Mouse (Mus musculus) adrenal gland, postnatal 4 days (tissue): Measurements from ENCODE around the gene Igsf6. TPM values are rescaled to one million over a fixed set of nuclear protein-coding genes. Genes with fewer than 3 reads are reported as not detected.

Experiments used
- DNase-seq, 2 experiments: peaks; one replicate each; pipeline ENCODE4 v3.0.0; 2021 to 2022; ENCODE audit warnings: low spot score in 2 of 2, mixed read lengths in 2 of 2
- long read RNA-seq, 2 experiments: library from polyadenylated mRNA; stranded (forward); transcript quantifications; one replicate each; pipeline ENCODE4 v2.0.0; 2021
- total RNA-seq, 2 experiments: library from RNA; stranded (reverse); gene quantifications; 2 replicates each; pipeline ENCODE4 v1.2.3; 2021

Igsf6 gene
- 1 to 10 TPM; 3.0 to 3.4 TPM for total RNA-seq
- long read RNA-seq, experiment 1, partial matches to known transcripts, result 0 of 5 reads
- long read RNA-seq, experiment 1, other reads (novel, unspliced or antisense), result 1 of 5 reads
- long read RNA-seq, experiment 2, transcript Igsf6-201 (6 exons, 2,175 nt), result major isoform, 5 of 5 reads
- long read RNA-seq, experiment 2, partial matches to known transcripts, result 0 of 5 reads
- long read RNA-seq, experiment 2, other reads (novel, unspliced or antisense), result 0 of 5 reads

DNA sequence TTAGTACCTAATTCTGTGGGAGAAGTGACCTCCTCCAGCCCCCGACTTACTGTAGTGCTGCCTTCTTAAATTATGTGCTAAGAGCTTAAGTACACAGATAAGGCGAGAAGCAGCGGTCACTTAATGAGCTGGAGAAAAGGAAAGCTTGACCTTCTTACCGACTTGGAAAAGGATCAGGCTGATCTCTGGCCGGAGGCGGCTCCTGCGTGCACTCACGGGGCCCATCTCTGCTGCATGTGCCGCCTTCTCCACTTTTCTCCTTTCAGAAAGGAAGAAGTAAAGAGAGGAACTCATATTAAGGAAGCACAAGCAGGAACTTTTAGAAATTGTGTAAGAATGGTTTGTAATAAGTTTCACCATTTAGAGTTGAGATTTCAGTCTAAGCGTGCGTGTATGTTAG lies at the start of gene Igsf6:
TSS of gene Igsf6 (minus strand) at position 292 of the 400 bp plus-strand sequence.
- no peak for DNase-seq

DNA sequence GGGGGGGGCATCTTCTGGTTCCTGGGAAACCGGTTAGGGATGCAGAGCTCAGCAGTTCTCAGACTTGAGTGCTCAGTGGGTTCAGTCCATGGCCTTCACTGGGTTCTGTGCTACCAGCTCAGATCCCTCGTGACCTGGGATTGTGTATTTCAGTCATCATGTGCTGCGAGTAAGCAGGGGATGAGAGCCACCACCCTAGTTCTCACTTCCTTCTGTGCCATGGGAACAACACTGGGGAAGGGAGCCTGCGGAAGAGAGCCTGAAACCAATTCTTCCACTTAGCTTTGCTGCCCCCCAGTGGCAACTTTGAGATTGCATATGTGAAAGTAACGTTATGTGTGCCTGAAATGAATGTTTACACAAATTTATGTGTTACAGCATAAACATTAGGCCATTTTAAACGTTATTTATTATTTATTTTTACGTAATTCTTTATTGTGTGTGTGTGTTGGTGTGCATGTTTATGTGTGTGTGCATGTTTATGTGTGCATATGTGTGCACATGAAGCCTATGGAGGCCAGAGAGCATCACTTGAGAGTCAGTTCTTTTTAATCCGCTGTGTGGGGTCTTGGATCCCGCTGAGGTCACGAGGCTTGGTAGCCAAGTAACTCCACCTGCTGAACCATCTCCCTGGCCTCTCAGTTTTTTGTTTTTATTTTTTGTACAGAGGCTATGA lies 45.9 kb upstream of the Igsf6 start:
- DNase-seq, result peak; percentile 66 to 67

DNA sequence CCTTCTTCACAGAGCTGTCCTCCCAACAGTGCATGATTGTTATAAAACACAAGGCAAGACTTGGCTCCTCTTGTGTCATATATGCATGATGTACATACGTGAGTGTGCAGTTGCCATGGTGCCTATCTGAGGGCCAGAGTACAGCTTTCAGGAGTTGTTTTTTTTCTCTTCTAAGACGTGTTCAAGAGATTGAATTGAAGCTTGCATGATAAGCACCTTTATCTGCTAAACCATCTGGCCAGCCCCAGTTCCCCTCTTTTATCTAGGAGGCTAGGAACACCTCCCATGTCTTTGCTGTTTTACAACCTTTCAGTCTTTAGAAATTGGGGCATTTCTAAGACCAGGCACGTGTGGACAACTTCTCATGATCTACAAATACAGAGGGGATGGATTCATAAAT lies 37.4 kb upstream of the Igsf6 start:
- DNase-seq, result no peak

DNA sequence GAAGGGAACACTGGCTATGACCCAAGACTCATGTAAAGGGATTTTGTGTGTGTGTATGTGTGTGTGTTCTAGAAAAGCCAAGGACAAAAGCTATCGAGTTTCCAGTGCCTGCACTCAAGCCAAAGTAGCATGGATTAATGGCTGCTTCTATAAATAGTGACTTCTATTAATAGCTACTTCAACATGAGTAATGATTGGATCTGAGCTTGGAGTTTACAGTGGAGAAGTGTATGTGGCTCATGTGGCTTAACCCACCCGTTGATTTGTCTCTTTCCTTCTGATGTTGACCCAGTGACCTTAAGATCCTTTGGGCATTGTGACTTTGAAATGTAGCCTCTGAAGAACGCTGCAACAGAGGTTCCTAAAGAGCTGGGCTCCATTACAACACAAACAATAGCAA lies 36.9 kb upstream of the Igsf6 start:
- DNase-seq, result no peak

DNA sequence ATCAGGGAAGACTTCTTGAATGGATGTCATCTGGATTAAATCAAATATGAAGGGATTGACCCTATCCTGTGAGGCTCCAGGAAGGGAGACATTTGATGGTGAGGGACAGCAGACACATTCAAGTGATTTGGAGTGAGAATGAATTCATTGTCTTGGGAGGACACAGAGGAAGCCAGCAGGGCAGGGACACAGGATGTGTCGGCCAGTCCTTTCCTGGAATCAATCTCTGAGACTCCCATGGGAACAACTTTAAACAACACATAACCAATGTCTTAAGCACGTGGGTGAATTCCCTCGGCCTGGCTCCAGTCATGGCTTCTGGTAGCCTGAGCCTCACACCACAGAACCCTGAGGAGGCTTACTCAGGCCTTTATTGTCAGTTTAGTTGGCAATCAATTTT lies 33.5 kb upstream of the Igsf6 start:
- no peak for DNase-seq

DNA sequence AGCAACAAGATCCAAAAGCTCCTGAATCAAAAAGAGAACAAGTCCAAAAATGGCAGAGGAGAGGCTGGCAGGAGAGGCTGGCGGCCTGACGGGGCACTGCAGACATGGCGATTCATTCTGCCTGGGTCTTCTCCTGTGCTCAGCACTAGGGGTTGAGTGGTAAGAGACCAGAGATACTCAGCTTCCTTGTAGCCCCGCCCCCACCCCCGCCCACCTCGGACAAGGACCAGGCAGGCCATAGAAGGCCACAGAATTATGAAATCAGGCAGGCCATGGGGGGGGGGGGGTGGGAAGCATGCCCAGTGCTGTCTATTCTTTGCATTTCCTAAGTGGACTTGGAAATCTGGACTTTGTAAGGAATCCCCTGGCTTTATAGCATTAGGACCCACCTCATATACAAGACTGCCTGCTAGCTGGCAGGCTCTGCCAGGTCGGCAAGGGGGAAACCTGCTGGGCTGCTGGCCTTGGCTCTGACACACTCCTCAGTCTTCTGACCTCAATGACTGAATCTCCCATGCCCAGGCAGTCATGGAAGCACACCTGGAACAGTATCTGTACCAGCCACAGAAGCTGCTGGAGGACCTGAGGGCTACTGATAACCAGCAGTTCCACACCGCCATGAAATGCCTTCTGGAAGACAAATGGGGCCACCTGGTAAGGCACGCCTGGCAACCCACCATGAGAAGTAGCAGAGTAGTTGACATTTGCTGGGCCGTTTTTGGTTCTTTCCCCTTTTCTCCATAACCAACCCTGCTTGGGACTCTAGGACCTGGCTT lies 24.4 kb upstream of the Igsf6 start:
- DNase-seq, result no peak

DNA sequence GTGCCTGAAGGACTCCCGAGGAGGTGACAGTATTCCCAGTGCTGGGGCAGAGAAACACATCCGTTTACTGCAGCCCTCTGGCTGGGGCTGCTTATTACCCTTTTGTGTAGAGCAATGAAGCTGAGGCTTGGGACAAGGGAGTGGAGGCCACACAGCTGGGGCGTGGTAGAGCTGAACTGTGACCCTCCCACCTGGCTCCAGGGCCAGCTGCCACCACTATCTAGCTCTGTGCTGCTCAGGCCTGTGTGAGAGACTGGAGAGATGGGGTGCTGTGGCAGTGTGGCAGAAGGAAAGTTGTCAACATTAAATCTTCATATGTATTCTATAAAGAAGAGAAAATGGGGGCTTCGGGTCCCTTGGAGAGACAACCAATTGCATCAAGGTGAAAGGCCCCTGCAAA lies 18.7 kb upstream of the Igsf6 start:
- no peak for DNase-seq

DNA sequence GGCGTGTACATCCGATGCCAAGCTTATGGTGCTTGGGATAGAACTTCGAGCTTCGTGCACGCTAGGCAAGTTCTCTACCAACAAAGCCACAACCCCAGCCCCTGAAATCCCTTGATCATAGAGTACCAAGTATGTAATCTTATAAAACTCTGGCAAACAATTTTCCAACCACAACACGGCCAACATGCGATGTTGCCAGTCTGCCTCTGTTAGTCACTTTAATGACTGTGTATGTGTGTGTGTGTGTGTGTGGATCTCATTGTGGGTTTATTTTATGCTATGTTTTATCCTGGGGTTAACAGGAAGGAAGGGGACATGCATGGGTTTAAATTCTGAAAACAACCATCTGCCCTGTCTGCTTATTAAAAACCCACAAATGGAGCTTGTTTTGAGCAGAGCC lies 16.4 kb upstream of the Igsf6 start:
- DNase-seq, result no peak

DNA sequence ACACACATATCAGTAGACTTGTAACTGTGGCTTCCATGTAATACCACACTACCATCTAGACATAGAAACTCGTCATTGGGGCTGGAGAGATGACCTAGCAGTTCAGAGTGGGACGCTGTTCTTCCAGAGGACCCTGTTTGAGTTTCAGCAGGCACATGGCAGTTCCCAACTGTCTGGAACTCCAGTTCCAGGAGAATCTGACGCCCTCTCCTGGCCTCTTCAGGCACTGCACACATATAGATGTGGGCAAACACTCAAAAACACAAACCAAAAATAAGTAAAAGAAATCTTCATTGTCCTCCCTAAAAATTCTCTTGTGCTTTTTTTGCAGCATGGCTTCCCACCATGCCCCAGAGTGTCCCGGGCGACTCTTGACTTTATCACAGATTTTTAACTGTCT lies 14.4 kb upstream of the Igsf6 start:
- DNase-seq, result no peak

DNA sequence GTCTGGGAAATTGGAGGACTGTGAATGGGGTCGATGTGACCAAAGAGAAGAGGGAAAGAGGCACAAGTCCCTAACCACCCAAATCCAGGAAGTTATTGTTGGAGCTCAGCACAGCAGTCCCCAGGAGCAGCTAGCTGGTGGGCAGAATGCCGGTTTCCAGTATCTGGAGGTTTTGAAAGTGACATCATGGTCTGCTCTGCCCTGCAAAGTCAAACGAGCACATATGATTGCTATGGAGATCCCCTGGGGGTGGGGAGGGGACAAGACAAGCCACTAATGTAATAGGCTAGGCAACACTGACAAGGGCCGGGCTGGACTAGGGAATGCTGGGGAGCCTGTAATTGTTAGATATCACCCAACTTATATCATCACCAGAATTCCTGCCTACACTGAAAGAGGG lies 11.1 kb upstream of the Igsf6 start:
- no peak for DNase-seq

DNA sequence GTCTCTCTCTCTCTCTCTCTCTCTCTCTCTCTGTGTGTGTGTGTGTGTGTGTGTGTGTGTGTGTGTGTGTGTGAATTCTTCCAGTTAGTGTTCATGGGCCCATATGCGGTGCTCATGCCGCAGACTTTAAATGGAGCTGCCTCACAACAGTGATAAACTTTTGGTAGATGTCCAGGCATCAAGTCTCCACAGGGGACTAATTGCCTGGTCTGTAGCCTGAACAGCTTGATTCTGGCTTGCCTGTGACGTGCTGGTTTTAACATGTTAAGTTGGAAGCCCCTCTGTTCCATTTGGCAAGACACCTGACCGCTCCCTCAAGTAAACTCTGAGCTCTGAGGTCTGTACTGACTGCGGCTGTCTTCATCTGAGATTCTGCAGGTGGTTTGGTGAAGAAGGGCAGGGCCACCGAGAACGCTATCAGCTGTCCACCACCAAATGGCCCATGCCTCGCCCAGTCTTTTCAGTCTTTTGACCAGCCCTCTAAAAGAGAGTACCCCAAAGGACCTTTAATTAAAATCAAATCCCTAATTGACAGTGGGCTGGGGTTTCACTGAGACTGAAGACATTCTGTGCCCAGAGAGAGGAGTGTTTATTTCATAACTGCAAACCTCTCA lies 10.6 kb upstream of the Igsf6 start:
- DNase-seq, result no peak

DNA sequence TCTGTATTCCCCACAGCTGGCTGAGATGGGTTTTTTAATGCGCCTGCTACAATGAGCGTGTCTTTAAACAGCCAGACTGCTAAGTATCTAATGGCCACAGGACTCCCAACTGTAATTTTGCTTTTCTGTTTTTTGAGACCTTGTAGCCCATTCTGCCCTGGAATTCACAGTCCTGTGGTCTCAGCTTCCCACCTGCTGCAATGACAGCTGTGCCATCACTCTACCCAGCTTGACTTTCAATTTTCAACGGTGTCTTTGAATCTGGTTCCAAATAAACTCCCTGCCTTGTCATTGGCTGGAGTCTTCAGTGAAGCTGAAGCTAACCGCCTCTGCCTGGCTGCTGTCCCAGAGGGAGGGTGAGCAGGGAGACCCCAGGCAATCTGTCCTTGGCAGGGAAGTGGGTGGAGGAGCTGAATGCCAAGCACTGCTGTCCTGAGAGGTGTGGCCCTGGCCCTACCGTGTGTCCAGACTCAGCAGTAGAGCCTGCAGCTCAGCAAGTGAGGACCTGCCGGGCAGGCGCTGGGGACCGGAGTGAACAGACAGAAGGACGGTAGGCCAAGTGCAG lies 8.7 kb upstream of the Igsf6 start:
- DNase-seq, result no peak

DNA sequence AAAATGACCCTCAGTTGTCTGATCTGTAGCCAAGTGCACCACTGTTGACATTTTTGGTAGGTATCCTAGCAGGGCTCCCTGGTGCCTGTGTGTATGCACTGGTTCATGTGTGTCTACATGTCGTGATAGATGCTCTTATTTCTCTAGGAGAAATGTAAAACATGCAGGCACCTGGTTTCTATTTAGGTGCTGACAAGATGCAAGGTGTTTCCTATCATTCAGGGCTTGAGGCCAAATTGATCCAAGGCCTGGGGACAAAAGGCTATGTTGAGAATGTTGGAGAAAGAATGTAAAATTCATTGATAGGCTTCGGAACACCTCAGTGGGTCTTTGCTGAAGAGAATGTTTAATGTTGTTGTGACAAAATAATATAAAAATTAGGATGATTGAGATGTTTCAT lies 7.4 kb upstream of the Igsf6 start:
- DNase-seq, result no peak

DNA sequence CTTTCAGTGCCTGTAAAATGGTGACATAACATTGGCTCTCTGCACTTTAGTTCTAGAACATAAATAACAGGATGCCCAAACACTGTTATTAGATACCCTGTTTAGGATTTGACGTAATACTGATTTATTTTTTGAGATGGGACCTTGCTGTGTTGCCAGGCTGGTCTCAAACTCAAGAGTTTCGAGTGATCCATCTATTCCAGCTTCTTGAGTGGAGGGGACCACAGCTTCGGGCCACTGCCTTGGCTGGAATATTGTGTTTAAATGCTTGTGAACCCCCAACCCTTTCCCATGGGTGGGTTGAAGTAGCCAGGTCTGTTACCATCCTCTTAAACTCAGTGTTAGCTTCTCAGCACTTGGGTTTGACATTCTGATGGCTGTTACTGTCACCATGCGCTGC lies 7.0 kb upstream of the Igsf6 start, which contains the start of gene Otoa:
TSS of gene Otoa (plus strand) at position 301 of the 400 bp plus-strand sequence.
- no peak for DNase-seq

DNA sequence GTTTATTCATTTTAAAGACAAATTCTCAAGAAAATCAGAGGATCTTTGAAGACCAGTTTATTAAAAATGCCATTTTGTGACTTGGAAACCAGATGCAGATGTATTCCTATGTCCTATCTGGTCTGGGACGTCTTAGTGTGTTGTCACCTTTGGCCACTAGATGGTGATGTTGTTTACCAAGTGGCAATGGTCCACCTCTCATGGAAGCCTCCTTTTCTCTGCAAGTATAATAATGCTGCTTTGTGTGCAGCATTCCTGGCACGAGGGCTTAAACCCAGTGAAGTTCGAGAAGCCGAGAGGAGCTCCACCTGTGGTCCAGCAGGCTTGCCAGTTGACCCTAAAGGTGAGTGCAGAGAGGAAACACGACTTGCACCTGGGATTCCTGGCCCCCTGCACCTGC lies 3.5 kb upstream of the Igsf6 start:
- DNase-seq, result no peak

DNA sequence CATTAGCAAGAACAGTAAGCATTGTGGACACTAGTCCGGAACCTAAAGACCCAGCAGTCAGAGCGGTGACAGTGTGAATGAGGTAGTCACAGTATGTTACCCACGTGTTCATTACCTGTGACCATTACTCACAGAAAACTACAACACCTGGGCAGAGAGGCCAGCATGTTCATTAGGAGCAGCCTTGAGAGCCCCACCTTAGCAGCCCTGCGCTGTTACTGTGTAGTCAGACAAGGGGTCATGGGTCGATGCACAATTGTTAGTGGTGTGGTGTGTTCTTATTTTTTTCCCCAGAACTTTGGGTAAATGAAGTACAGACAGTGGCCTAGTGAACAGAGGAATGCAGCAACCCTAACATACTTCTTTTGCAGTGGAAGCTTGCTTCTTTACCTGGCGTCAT lies 2.9 kb upstream of the Igsf6 start:
- no peak for DNase-seq

DNA sequence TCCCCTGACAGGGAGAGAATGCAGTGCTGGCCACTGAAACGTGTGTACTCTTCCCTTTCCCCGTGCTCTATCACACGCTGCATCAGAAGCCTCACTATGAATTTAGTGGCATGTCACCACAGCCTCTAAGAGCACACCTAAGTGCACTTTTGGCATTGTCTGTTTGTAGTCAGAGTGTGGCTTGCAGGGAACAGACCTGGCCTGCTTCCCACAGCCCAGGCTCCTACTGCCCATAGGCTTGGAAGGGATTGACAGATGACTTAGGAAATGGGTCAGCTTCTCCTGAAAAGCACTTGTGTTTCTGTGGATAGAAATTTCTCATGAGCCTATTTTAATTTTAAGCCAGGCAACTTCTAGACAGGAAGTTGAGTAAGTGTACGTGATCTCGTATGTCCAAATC lies 1.0 kb upstream of the Igsf6 start:
- DNase-seq, result no peak

DNA sequence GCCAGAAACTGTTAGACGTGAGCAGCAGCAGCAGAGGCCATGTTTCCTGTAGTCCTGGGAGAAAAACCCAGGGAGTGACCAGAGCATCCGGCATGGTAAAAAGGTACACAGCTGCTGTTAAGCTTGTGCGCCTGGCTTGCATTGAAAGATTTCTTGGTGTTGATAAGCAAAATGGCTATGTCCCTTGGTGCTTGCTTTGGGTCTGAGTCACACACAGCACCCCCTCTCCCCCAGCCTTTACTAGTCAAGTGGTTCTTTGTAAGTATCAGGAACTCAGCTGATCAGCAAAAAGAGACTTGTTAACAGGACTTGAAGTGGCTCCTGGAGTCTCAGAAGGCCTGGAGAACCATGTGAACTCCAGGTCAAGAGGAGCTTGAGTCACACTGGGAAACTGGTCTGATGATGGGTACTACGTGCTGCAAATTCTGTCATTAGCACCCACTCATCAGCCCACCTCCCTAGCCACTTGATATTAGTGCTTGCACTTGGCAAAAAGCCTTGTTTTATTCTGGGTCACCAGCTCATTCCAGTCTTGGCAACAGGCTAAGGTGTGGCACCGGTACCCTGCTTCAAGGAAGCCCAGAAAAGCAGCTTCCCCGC lies 529 bp upstream of the Igsf6 start:
- no peak for DNase-seq

DNA sequence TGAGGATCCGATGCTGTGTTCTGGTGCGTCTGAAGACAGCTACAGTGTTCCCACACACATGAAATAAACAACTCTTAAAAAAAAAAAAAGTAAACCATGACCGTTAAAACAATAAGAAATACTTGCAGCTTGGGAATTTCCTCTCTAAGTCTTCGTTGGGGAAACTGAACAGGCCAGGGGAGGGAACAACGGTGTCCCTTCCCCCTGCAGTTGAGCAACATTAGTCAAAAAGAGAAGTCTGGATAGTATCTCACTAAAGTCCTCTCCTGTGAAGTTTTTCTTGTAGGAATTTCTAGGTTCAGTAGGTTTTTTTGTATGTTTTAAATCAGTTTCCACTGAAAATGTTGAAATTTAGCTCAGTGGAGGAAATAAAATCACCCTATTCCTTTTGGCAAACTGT lies 1.9 kb downstream of the Igsf6 start:
- DNase-seq, result no peak

DNA sequence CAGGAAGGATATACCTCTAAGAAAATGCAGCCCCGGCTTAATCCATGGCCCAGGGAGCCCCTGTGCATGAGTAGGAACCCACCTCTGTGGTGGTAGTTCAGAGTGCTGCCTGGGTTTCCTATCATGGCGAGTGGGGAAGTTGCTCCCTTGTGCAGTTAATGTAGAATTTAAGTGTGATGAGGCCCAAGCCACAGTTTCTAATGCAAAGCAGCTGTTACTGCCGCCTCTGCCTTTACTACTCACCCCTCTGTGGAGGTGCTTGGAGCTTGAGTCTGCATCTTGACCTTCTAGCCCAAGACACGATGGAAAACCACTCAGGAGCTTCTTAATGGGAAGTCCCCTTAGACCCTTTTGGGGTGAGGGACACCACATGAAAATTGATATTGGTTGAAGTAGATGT lies 3.1 kb downstream of the Igsf6 start:
- no peak for DNase-seq

DNA sequence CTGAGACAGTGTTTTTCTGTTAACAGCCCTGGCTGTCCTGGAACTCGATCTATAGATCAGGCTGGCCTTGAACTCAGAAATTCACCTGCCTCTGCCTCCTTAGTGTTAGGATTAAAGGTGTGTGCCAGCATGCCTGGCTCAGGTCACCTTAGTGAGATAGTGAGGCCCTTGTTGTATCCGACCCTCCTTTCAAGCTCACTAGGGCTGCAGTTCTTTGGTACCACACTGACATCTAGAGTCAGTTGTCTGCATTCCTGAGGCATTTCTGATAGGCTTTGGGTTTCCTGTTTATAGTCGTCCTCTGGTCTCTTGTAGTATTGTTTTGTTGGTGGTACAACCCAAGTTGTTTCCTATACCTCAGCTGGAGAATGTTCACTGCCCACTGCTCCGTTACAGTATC lies 10.1 kb downstream of the Igsf6 start:
- no peak for DNase-seq
